Mouse (Mus musculus): ENCODE measurements at regions not wholly inside any gene's neighbourhood (a gene's known extent, or its start where the extent isn't known, plus 50 kb on each side); places are given as distances from the start of the nearest gene placed in this dataset.
A peak's percentile ranks its signal among the peaks of the same experiment; 100 is the strongest.
"Not testable (repeated sequence)": the region's sequence is repeated elsewhere in the genome, so short reads cannot be mapped to it uniquely, and the experiment has no call there.

GRCm38 (mm10) chr4:29820141-29820540, 1007.2 kb downstream of the Epha7 start:
- DNase-seq (ENCODE audit: low spot score), result peak; percentile 10

GRCm38 (mm10) chr4:29830727-29831126, 1017.8 kb downstream of the Epha7 start:
- DNase-seq (ENCODE audit: low spot score), result not testable (repeated sequence)

- DNase-seq (ENCODE audit: low spot score), result no peak
These were observed 1019.8 kb downstream of the Epha7 start for GRCm38 (mm10) chr4:29832774-29833173.

DNA sequence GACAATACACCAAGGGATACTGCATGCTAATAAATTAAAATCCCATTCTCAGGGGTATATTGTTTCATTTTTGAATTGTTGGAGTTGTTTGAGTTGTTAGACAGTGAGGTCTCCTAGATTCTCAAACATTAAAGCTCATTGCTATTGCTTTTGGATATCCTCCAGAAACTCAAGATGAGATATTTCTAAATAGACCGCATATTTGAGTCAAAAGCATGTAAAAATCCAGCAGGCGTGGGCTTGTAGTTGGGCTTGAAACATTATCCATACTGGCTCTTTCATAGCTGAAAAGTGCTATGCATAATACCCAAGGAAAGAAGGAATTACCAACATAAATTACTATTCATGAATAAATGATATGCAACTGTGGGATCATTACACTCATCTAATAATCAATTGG, 1043.7 kb downstream of the Epha7 start:
- no peak for DNase-seq (ENCODE audit: low spot score)

Data from embryo, embryonic 10.5 days (tissue).